In genomic region chr3:105898861-105899260, GRCm38 (mm10) we compare ENCODE assay signal across 27 mouse cellular contexts. TPM values are rescaled to one million over a fixed set of nuclear protein-coding genes. Genes with fewer than 3 reads are reported as not detected.
DNase-seq lines count a peak whose midpoint lies in the region; ATAC-seq and TF ChIP-seq lines count a peak whose summit lies in the region.
"Had no signal": no experiment of that assay in that cellular context is flagged by ENCODE, and none has a peak within 500 bp of the region (broad histone marks: within the 10 kb centered on the region; RNA-seq: fewer than 3 reads in every experiment).

No protein-coding gene starts in this region.

- H3K9me3 ChIP-seq in megakaryocyte, embryonic 14.5 days = no peaks in the 10 kb centered on the region
- no peaks in the 10 kb centered on the region for H3K9me3 ChIP-seq in heart, embryonic 14.5 days (ENCODE audit: control insufficient read depth, low read length)
- H3K9me3 ChIP-seq in heart, postnatal 0 days (replicated peaks; ENCODE audit: control insufficient read depth, low read length) = no peaks in the 10 kb centered on the region
- H3K9me3 ChIP-seq: forebrain, embryonic 15.5 days; hindbrain, embryonic 15.5 days; midbrain, embryonic 13.5 days had no signal

- TF ChIP-seq CTCF in heart, postnatal 0 days (IDR thresholded peaks at IDR 0.05; ENCODE audit: low read depth) = no peak

- H3K4me3 ChIP-seq in megakaryocyte, embryonic 14.5 days (replicated peaks) = peak overlapping the region; percentile 5
- H3K4me3 ChIP-seq in heart, embryonic 14.5 days (ENCODE audit: control insufficient read depth in 1 of 2, insufficient read depth in 1 of 2, low read depth in 1 of 2, low read length in 2 of 2) = no peak overlapping the region
- H3K4me3 ChIP-seq in heart, postnatal 0 days (ENCODE audit: low read depth, low read length) = no peak overlapping the region
- H3K4me3 ChIP-seq: forebrain, embryonic 15.5 days; gastrocnemius, adult 2 months; hindbrain, embryonic 15.5 days; midbrain, embryonic 13.5 days had no signal

- H3K4me1 ChIP-seq in megakaryocyte, embryonic 14.5 days = peaks cover 100% of the 10 kb centered on the region
- H3K4me1 ChIP-seq in heart, embryonic 14.5 days (ENCODE audit: control insufficient read depth in 2 of 2, insufficient read depth in 2 of 2, low read length in 2 of 2) = peaks cover 23% of the 10 kb centered on the region in 2 experiments
- H3K4me1 ChIP-seq in heart, postnatal 0 days (ENCODE audit: control insufficient read depth, insufficient read depth) = peaks cover 21% of the 10 kb centered on the region
- H3K4me1 ChIP-seq: forebrain, embryonic 15.5 days; hindbrain, embryonic 15.5 days; midbrain, embryonic 13.5 days had no signal

- TF ChIP-seq EP300 in heart, postnatal 0 days (IDR thresholded peaks at IDR 0.05; ENCODE audit: low read depth) = no peak

- no peak overlapping the region for H3K4me2 ChIP-seq in heart, embryonic 14.5 days (ENCODE audit: low read length)
- no peak overlapping the region for H3K4me2 ChIP-seq in heart, postnatal 0 days (ENCODE audit: low read depth, low read length)
- H3K4me2 ChIP-seq: forebrain, embryonic 15.5 days; hindbrain, embryonic 15.5 days; lung, embryonic 14.5 days; midbrain, embryonic 13.5 days had no signal

- WGBS in heart, embryonic 14.5 days = 29% methylated on average over 11 of the region's 11 CpGs
- 43% methylated on average over 11 of the region's 11 CpGs for WGBS in heart, postnatal 0 days

- H3K9ac ChIP-seq in heart, embryonic 14.5 days (ENCODE audit: low read length) = no peak overlapping the region
- H3K9ac ChIP-seq in heart, postnatal 0 days (replicated peaks; ENCODE audit: low read depth, low read length) = no peak overlapping the region
- H3K9ac ChIP-seq: forebrain, embryonic 15.5 days; hindbrain, embryonic 15.5 days; liver, embryonic 14.5 days; lung, embryonic 14.5 days; midbrain, embryonic 13.5 days had no signal

- peak; percentile 61 to 71 for DNase-seq in heart, adult 18-20 months
- no peak for DNase-seq in heart, postnatal 10 days
- no peak for DNase-seq in heart, postnatal 0 days (ENCODE audit: low spot score)
- no peak for DNase-seq in cerebellum, adult 18-20 months
- DNase-seq: cerebellum, adult 9-10 months; cerebellum, postnatal 36 days; kidney, adult 11 months; kidney, postnatal 14 days; liver; thymus, adult 2 months; thymus, postnatal 36 days had no signal

- H3K36me3 ChIP-seq in megakaryocyte, embryonic 14.5 days (replicated peaks; ENCODE audit: low read length) = peaks cover 28% of the 10 kb centered on the region
- no peaks in the 10 kb centered on the region for H3K36me3 ChIP-seq in heart, embryonic 14.5 days (ENCODE audit: control insufficient read depth, insufficient read depth, low read length)
- H3K36me3 ChIP-seq in heart, postnatal 0 days (replicated peaks; ENCODE audit: control insufficient read depth, insufficient read depth, low read length) = no peaks in the 10 kb centered on the region
- H3K36me3 ChIP-seq: forebrain, embryonic 15.5 days; hindbrain, embryonic 15.5 days; midbrain, embryonic 13.5 days had no signal

- H3K27me3 ChIP-seq in megakaryocyte, embryonic 14.5 days (replicated peaks) = no peaks in the 10 kb centered on the region
- peaks cover 9% of the 10 kb centered on the region for H3K27me3 ChIP-seq in heart, embryonic 14.5 days (ENCODE audit: control insufficient read depth, insufficient read depth, low read length)
- H3K27me3 ChIP-seq in heart, postnatal 0 days (ENCODE audit: control insufficient read depth, insufficient read depth, low read length) = 0 out of 2 replicates have a peak, but pooled peaks cover 3% of the 10 kb centered on the region
- H3K27me3 ChIP-seq: forebrain, embryonic 15.5 days; hindbrain, embryonic 15.5 days; midbrain, embryonic 13.5 days had no signal

- H3K27ac ChIP-seq in heart, embryonic 14.5 days (replicated peaks in 1 of 2; ENCODE audit: control insufficient read depth in 1 of 2, insufficient read depth in 1 of 2, low read depth in 2 of 2, low read length in 2 of 2) = peak overlapping the region in 1 of 2 experiments; percentile 31; a peak in 1 of 4 replicates
- no peak overlapping the region for H3K27ac ChIP-seq in heart, postnatal 0 days (ENCODE audit: low read depth)
- H3K27ac ChIP-seq: forebrain, embryonic 15.5 days; hindbrain, embryonic 15.5 days; liver, embryonic 14.5 days; midbrain, embryonic 13.5 days had no signal

- no peak for ATAC-seq in megakaryocyte, adult 5-6 weeks (ENCODE audit: poor library complexity, severe bottlenecking)
- ATAC-seq in heart, embryonic 14.5 days (ENCODE audit: insufficient number of reproducible peaks, insufficient read depth, low FRiP score, low read depth) = peak; percentile 20; the same call in 1 of the 2 replicates
- ATAC-seq in heart, postnatal 0 days (ENCODE audit: insufficient read depth, low read depth) = peak; percentile 17; the same call in 1 of the 2 replicates
- ATAC-seq: CD4-positive, CD25-positive, alpha-beta regulatory T cell, adult 4 months; inflammation-experienced regulatory T-cells, adult 6 months had no signal

- intact Hi-C loops in heart, postnatal 10 days (cut with DNase I) = loop anchor here (5.0 kb wide), 1 partner anchor 212 kb away; the partner anchor contains the start of gene Ddx20

RNA-seq across cellular contexts. Expression of gene Tmigd3, which starts 28.2 kb away (rescaled TPM):
- total RNA-seq in heart, adult 18-20 months (2021) = under 1 TPM in 1 of 2 experiments, not detected in 1; 0.30 TPM
- total RNA-seq in heart, postnatal 10 days (2021) = not detected
- not detected in 2 replicates for polyA plus RNA-seq in megakaryocyte, embryonic 14.5 days (2012; ENCODE audit: insufficient read depth, low replicate concordance)
- 0.40 and 1.2 TPM in 2 replicates for total RNA-seq in megakaryocyte, adult 5-6 weeks (2015)
- 2.1 and 5.8 TPM in 2 replicates for total RNA-seq in megakaryocyte, adult 5-6 weeks (2017)
- 0.26 and 0.41 TPM in 2 replicates for polyA plus RNA-seq in heart, embryonic 14.5 days (2014; fragmentation: Nextera tagmentation; extraction: Ambion mirVana)
- not detected in 2 replicates for total RNA-seq in heart, postnatal 0 days (2014; rRNA removed; ENCODE audit: low replicate concordance)
- 0.33 and 0.44 TPM in 2 replicates for polyA plus RNA-seq in heart, postnatal 0 days (2015; fragmentation: Nextera tagmentation; extraction: Ambion mirVana)
- total RNA-seq: adrenal gland, adult 2 months; gastrocnemius, adult 2 months; gastrocnemius, postnatal 36 days; hematopoietic stem cell, adult 5-6 weeks had no signal
- polyA plus RNA-seq: adrenal gland, adult 2 months; CD4-positive, CD25-positive, alpha-beta regulatory T cell, adult 4 months; embryonic facial prominence, embryonic 11.5 days; hindbrain, embryonic 15.5 days; inflammation-experienced regulatory T-cells, adult 6 months; midbrain, embryonic 13.5 days; neural tube, embryonic 11.5 days had no signal

RNA-seq across cellular contexts. Expression of gene Adora3, which starts 28.2 kb away (rescaled TPM):
- total RNA-seq in heart, adult 18-20 months (2021) = not detected
- total RNA-seq in heart, postnatal 10 days (2021) = under 1 TPM in 1 of 2 experiments, not detected in 1; 0.26 TPM
- 0.19 TPM in 1 of 2 replicates, not detected in the other for polyA plus RNA-seq in megakaryocyte, embryonic 14.5 days (2012; ENCODE audit: insufficient read depth, low replicate concordance)
- 12.7 and 15.0 TPM in 2 replicates for total RNA-seq in megakaryocyte, adult 5-6 weeks (2015)
- 6.4 and 6.5 TPM in 2 replicates for total RNA-seq in megakaryocyte, adult 5-6 weeks (2017)
- polyA plus RNA-seq in heart, embryonic 14.5 days (2014; fragmentation: Nextera tagmentation; extraction: Ambion mirVana) = not detected in 2 replicates
- not detected in 2 replicates for total RNA-seq in heart, postnatal 0 days (2014; rRNA removed; ENCODE audit: low replicate concordance)
- 0.14 and 0.21 TPM in 2 replicates for polyA plus RNA-seq in heart, postnatal 0 days (2015; fragmentation: Nextera tagmentation; extraction: Ambion mirVana)
- total RNA-seq: gastrocnemius, adult 2 months; gastrocnemius, postnatal 36 days; hematopoietic stem cell, adult 5-6 weeks had no signal
- polyA plus RNA-seq: CD4-positive, CD25-positive, alpha-beta regulatory T cell, adult 4 months; embryonic facial prominence, embryonic 11.5 days had no signal

RNA-seq across cellular contexts. Expression of gene I830077J02Rik, which starts 33.6 kb away (rescaled TPM):
- under 1 TPM; 0.15 to 0.41 TPM for total RNA-seq in heart, adult 18-20 months (2021)
- 1 to 10 TPM in 1 of 2 experiments, under 1 TPM in 1; 0.69 to 1.3 TPM for total RNA-seq in heart, postnatal 10 days (2021)
- polyA plus RNA-seq in megakaryocyte, embryonic 14.5 days (2012; ENCODE audit: insufficient read depth, low replicate concordance) = 34.4 and 41.9 TPM in 2 replicates
- total RNA-seq in megakaryocyte, adult 5-6 weeks (2015) = 126 and 132 TPM in 2 replicates
- 71.5 and 74.6 TPM in 2 replicates for total RNA-seq in megakaryocyte, adult 5-6 weeks (2017)
- polyA plus RNA-seq in heart, embryonic 14.5 days (2014; fragmentation: Nextera tagmentation; extraction: Ambion mirVana) = 1.5 and 1.8 TPM in 2 replicates
- 0.04 TPM in 1 of 2 replicates, not detected in the other for total RNA-seq in heart, postnatal 0 days (2014; rRNA removed; ENCODE audit: low replicate concordance)
- 0.82 and 0.88 TPM in 2 replicates for polyA plus RNA-seq in heart, postnatal 0 days (2015; fragmentation: Nextera tagmentation; extraction: Ambion mirVana)

Comparison
In these comparisons a context has a peak if more than half of its experiments do, and no peak if none do; other contexts are left out.
1. DNase-seq: peak in heart, adult 18-20 months (2 of 2); none in heart, postnatal 10 days (0 of 2), heart, postnatal 0 days (single experiment) and cerebellum, adult 18-20 months (0 of 2).
2. RNA of gene I830077J02Rik, which starts 33.6 kb away (total RNA-seq): 71.5 to 132 TPM in megakaryocyte, adult 5-6 weeks; 0.69 to 1.3 TPM in heart, postnatal 10 days, 0.15 to 0.41 TPM in heart, adult 18-20 months and 0.04 TPM in heart, postnatal 0 days; every median in the first group is over 10 times any median in the second.